Mouse (Mus musculus) liver, adult 2 months (tissue): ENCODE data around the gene Suco. TPM values are rescaled to one million over a fixed set of nuclear protein-coding genes. Genes with fewer than 3 reads are reported as not detected.

Experiments
- DNase-seq: peaks from one replicate; pipeline ENCODE4 v3.0.0-alpha.2; 2011; ENCODE audit warnings: low read depth, low spot score; ENCODE audit errors: extremely low read depth
- H3K27ac ChIP-seq: fragments of 200-500 bp; replicated peaks from 2 replicates; pipeline ENCODE4 v1.5.1; 2012; ENCODE audit warnings: low read depth, mild to moderate bottlenecking, control low read depth, inconsistent platforms, low read length; ENCODE audit not compliant: insufficient read depth
- H3K27me3 ChIP-seq: fragments of 200-500 bp; 2 replicates; pipeline ENCODE4 v1.6.1; 2012; ENCODE audit warnings: mild to moderate bottlenecking, moderate library complexity, low read length, inconsistent platforms; ENCODE audit not compliant: control insufficient read depth, insufficient read depth
- H3K36me3 ChIP-seq: fragments of 200-500 bp; 2 replicates; pipeline ENCODE4 v1.6.1; 2012; ENCODE audit warnings: low read length, inconsistent platforms; ENCODE audit not compliant: control insufficient read depth, insufficient read depth
- H3K4me1 ChIP-seq: fragments of 200-500 bp; 2 replicates; pipeline ENCODE4 v1.6.1; 2011; ENCODE audit warnings: low read length; ENCODE audit not compliant: control insufficient read depth, insufficient read depth
- H3K4me3 ChIP-seq: fragments of 200-500 bp; 2 replicates; pipeline ENCODE4 v1.5.1; 2011; ENCODE audit warnings: low read depth, mild to moderate bottlenecking, control low read depth, low read length, moderate library complexity; ENCODE audit not compliant: insufficient read depth
- H3K79me2 ChIP-seq: fragments of 200-500 bp; 2 replicates; pipeline ENCODE4 v1.6.1; 2012; ENCODE audit warnings: inconsistent platforms, mild to moderate bottlenecking, low read length, moderate library complexity; ENCODE audit not compliant: control insufficient read depth, insufficient read depth
- H3K9ac ChIP-seq: fragments of 200-500 bp; 2 replicates; pipeline ENCODE4 v1.6.1; 2012; ENCODE audit warnings: low read depth, mild to moderate bottlenecking, control low read depth, inconsistent platforms, low read length
- CTCF ChIP-seq: fragments of 200-500 bp; IDR thresholded peaks from 2 replicates; pipeline ENCODE4 v1.5.1; 2011; ENCODE audit warnings: low read depth, low read length, control low read depth
- POLR2A ChIP-seq: fragments of 200-500 bp; IDR thresholded peaks from 2 replicates; pipeline ENCODE4 v1.6.1; 2011; ENCODE audit warnings: low read length, control low read depth; ENCODE audit not compliant: insufficient read depth; ENCODE audit errors: extremely low read depth
- WGBS: fragments of 180-500 bp; shearing (Covaris S2); methylation state at CpG from one replicate; pipeline ENCODE4 v1.1.7; 2018; 5-methylcytosine and 5-hydroxymethylcytosine counted together
- polyA plus RNA-seq: library from polyadenylated mRNA; depleted of rRNA; stranded (reverse); fragments of >200 nt; gene quantifications from 2 replicates; pipeline ENCODE4 v1.2.3, GENCODE M21; 2012
- total RNA-seq: library from RNA; depleted of rRNA; stranded (reverse); fragments of >200 nt; gene quantifications from 2 replicates; pipeline ENCODE4 v1.2.3, GENCODE M21; 2014

Suco gene
- total and polyA plus RNA-seq, 2 experiments, result 1.4 to 14.7 TPM

DNA sequence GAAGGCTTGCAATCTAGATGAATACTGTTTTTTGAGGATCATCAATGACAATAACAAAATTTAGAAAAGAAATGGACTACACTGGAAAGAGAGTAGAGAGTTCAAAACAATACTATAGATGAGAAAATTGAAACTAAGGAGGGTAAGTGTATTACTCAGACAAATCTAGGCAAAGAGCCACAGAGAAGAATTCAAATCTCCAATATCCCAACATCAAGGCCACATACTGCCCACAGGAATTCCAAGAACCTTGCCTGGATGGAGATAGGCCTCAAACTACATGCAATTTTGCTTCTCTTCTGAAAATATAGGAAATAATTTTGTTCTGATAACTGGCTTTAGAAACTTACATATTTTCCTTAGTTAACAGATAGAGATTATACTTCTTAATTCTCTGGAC lies 76.2 kb downstream of the Suco start:
- Histone ChIP-seq H3K9ac (no peak overlapping the region), H3K4me3 (no peak overlapping the region), H3K36me3 (no peaks in the 10 kb centered on the region), H3K4me1 (no peaks in the 10 kb centered on the region), H3K79me2 (no peaks in the 10 kb centered on the region), H3K27ac (no peak overlapping the region), H3K27me3 (no peaks in the 10 kb centered on the region)
- TF ChIP-seq CTCF, result no peak
- no peak for TF ChIP-seq POLR2A
- no peak for DNase-seq

DNA sequence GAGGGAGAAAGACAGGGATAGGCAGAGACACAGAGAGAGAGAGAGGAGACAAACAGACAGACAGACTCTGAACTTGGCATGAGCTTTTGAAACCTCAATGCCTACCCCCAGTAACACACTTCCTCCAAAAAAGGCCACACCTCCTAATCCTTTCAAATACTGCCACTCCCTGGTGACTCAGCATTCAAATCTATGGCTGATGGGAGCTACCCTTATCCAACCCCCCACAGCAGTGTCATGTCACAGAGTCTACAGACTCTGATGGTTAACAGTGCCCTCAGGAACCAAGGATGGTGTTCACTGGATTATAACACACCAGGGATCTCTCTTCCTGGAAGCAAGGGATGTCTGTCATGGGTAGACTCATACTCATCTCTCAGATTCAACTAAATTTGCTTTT lies 76.7 kb downstream of the Suco start:
- no peak for DNase-seq
- H3K4me1 ChIP-seq, result no peaks in the 10 kb centered on the region
- H3K27ac ChIP-seq, result no peak overlapping the region
- TF ChIP-seq POLR2A (no peak), CTCF (no peak)
- no peaks in the 10 kb centered on the region for H3K79me2 ChIP-seq
- H3K9ac ChIP-seq, result no peak overlapping the region
- no peaks in the 10 kb centered on the region for H3K27me3 ChIP-seq
- no peak overlapping the region for H3K4me3 ChIP-seq
- no peaks in the 10 kb centered on the region for H3K36me3 ChIP-seq

DNA sequence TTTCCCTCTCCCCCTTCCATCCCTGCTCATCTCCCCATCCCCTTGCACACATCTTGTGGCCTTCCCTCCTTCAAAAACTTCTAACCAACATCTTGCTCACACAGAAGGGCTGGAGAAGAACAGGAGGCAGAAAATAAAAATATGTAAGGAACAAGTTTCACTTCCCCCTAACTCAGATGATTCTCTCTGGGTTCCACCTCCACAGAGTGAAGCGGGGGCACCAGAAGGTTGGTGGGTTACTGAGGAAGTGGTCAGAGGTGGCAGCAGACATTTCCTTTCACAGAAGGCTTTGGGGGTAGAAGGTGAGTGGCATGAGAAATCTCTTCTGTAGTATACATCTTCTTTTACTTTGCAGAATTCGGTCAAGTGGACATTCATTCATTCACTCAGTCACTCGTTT lies 77.6 kb downstream of the Suco start:
- no peak overlapping the region for H3K4me3 ChIP-seq
- WGBS, result 83% methylated on average over 3 of the region's 3 CpGs
- H3K27ac ChIP-seq, result no peak overlapping the region
- H3K36me3 ChIP-seq, result no peaks in the 10 kb centered on the region
- no peak for DNase-seq
- no peaks in the 10 kb centered on the region for H3K79me2 ChIP-seq
- TF ChIP-seq CTCF (no peak), POLR2A (no peak)
- H3K4me1 ChIP-seq, result no peaks in the 10 kb centered on the region
- H3K27me3 ChIP-seq, result no peaks in the 10 kb centered on the region
- no peak overlapping the region for H3K9ac ChIP-seq

DNA sequence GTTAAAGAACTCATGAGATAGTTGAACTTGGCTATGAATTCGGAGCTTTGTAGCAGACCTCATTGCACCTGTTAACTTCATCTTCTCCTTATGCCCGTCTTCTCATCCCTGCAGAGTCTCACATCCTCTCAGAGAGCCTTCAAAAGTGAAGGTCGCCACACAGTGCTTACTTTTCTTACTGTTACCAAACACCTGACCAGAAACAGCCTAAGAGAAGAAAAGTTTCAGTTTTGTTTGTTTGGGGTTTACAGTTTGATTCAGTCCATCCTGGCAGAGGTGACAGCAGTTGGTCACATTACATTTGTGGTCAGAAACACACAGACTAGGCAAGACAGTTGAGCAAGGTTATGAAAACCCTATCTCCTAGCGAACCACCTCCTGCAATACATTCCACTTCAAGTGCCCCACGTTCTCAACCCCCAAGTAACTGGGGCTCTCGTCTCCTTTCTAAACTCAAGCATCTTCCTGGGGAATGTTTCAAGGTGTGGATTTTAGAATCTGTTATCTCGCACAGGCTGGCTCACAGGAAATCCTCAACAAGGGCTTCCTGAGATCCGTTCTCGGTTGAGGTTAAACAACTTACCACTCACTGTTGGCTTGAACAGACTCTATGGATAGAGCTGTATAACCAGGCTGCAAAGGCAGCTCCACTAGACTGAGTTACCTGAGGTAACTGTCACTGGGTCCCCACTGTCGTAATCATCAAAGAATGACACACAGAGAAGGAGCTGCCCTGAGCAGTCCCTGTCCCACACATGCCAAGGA lies 81.9 kb downstream of the Suco start:
- Histone ChIP-seq H3K27ac (no peak overlapping the region), H3K4me1 (no peaks in the 10 kb centered on the region), H3K79me2 (no peaks in the 10 kb centered on the region), H3K36me3 (no peaks in the 10 kb centered on the region), H3K4me3 (no peak overlapping the region), H3K9ac (no peak overlapping the region), H3K27me3 (no peaks in the 10 kb centered on the region)
- TF ChIP-seq CTCF (no peak), POLR2A (no peak)
- DNase-seq, result no peak
- 78% methylated on average over 10 of the region's 10 CpGs for WGBS

DNA sequence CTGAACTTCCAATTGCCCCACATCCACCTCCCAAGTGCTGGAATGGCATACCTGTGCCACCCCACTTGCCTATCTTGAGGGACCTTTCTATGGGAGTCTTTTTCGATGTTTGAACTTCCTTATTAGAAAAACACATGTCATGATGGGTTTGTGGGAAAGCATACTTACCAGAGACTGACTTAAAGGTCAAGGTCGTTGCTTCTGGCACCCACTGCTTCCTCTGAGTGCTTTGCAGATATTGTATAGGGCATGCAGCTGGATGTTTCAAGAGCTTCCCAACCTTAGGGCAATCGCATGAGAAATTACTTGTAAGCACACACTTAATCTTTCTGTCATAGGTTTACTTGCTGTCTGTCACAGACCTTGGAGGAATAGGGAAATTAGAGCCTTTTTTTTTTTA lies 83.2 kb downstream of the Suco start:
- H3K27ac ChIP-seq, result no peak overlapping the region
- WGBS, result 67% methylated on average over 3 of the region's 3 CpGs
- H3K36me3 ChIP-seq, result no peaks in the 10 kb centered on the region
- no peaks in the 10 kb centered on the region for H3K79me2 ChIP-seq
- H3K27me3 ChIP-seq, result no peaks in the 10 kb centered on the region
- no peak overlapping the region for H3K9ac ChIP-seq
- TF ChIP-seq POLR2A, result no peak
- no peaks in the 10 kb centered on the region for H3K4me1 ChIP-seq
- no peak overlapping the region for H3K4me3 ChIP-seq
- DNase-seq, result no peak

DNA sequence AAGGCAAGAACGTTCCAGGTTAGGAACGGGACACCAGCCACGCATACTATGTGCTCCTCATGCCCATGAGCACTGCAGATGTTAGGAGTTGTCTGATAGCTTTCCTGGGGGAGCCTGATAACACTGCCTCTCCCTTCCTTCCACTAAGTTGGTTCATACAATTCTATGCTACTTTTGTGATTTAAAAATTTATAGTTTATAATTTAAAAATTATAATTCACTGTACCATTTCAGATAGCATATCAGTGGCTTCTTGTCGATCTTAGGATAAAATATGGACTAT lies 83.9 kb downstream of the Suco start:
- WGBS, result 83% methylated on average over 4 of the region's 4 CpGs

More for the DNA sequence above, 83.9 kb downstream of the Suco start:
- Histone ChIP-seq H3K27ac (no peak overlapping the region), H3K9ac (no peak overlapping the region), H3K4me1 (no peaks in the 10 kb centered on the region), H3K4me3 (no peak overlapping the region), H3K27me3 (no peaks in the 10 kb centered on the region), H3K79me2 (no peaks in the 10 kb centered on the region), H3K36me3 (no peaks in the 10 kb centered on the region)
- TF ChIP-seq POLR2A (no peak), CTCF (no peak)
- DNase-seq, result no peak
